Mouse (Mus musculus): ENCODE results near the gene Mgl2.

Mgl2 gene

DNA sequence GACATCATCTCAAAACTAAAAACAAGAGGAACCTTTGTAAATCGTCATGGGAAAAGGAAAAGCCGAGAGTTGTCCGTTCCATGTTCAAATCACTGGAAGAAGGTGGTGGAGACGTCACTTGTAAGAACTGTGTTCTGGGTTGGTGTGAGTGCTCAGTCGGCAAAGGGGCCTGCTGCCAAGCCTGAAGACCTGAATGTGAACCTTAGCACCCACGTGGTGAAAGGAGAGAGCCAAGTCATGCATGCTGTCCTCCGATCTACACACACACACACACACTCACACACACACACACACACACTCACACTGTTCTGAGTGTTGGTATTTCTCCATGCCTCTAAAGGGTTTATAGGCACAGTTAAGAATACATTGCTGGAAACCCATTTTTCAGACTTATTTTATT lies 41.1 kb downstream of the Mgl2 start:
- no peak for DNase-seq

DNA sequence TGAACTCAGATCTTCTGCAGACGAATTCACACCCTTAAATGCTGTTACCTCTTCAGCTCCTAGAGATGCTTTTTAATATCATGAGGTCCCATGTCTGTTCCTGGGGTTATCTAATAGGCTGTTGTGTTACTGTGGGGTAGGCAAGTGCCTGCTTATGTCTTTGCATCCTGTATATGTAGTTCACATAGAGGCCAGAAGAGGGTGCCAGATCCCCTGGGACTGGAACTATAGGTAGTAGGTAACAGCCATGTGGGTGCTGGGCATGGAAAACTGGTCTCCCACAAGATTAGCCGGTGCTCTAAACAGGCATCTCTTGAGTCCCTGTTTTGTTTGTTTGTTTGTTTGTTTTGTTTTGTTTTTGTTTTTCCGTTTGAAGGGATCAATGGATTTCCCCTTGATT lies 41.7 kb downstream of the Mgl2 start:
- DNase-seq: peak; percentile 80

DNA sequence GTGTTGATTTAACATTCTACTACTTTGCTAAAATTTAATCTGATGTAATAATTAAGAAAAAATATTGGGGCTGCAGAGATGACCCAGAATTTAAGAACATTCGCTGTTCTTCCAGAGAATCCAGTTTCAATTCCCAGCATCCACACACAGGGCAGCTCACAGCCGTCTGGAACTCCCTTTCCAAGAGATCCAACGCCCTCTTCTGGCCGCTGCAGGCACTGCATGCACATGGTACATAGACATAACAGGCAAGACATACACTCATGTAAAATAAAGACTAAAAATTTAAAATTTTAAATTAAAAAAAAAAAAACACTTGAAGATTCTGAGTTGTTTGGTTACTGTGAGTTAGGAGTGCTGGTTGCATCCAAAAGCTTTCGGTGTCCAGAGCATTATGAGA lies 42.2 kb downstream of the Mgl2 start:
- no peak for DNase-seq

DNA sequence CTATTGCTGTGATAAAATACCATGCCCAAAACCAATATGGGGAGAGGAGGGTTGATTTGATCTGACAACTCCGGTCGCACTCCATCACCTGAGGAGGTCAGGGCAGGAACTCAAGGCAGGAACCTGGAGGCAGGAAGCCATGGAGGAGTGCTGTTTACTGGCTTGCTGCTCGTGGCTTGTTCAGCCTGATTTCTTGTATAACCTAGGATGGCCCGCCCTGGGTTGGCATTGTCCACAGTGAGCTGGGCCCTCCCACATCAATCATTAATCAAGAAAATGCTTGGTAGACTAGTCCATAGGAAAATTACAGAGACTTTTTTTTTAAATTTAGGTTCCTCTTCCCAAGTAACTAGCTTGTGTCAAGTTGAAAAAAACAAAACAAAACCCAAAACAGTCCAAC lies 44.4 kb downstream of the Mgl2 start:
- no peak for DNase-seq

DNA sequence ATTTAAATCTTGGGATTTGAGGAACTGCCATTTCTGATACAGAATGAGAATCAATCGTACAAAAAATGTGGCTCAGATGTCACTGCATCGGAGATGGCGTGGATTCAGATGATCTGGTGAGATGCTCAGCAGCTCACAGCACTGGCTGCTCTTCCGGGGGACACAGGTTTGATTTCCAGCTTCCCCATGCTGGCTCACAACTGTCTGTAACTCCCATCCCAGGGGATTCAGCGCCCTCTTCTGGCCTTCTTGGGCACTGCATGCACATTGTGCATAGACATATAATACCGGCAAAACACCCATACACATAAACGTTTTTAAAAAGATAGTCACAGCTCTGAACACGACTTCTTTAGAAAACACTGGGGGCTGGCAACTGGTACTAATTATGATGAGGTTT lies 47.5 kb downstream of the Mgl2 start:
- DNase-seq: no peak

DNA sequence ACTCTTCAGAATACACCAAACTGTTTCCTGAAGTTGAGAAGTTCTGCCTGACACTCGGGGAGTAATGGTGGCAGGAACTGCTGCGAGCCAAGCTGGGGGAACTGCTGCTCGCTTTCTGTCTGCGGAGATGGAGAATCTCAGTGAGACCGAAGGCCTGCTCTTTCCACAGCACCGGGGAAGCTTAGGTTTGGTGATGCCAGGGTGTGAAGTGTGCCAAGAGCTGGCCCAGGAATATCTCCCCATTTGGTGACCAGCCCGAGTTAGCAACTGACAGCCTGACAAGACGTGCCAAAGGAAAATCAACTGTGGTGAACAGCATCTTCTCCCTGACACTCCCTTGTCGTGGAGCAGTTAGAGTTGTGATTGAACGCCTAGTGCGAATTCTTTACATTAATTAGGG lies 48.2 kb downstream of the Mgl2 start:
- no peak for DNase-seq

DNA sequence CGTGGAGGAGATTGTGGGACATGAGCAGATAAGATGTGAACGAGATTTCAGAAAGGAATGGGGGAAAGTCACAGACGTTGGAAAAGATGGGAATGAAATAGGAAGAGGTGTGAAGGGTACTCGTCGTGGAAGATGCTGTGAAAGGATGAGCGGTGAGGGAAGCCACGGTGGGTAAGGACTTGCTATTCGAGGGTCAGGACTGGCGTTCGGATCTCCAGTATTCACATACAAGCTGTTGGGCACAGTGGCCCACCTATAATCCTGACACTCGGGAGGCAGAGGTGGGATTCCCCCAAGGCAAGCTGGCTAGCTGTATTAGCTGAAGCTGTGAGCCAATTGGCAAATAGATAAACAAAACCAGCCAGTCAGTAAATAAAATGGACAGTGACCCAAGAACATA lies 48.6 kb downstream of the Mgl2 start:
- DNase-seq: no peak

DNA sequence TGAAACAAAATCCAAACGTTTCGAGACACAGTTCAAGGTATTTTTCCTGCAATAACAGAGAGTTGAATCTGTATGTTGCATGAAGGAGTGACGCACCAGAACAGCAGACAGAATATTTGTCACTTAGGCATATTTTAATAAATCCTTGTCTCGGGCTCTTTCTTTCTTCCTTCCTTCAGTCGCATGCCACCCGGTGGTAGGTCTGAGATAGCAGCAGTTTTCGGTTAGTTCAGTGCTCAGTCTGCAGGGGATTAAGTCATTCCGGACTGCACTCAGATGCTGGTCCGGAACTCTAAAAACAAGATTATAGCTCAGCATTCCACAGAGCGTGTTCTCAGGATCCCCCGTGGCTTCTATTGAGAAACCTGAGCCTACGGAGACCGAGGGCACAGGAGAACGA lies 49.3 kb downstream of the Mgl2 start:
- DNase-seq: no peak

DNA sequence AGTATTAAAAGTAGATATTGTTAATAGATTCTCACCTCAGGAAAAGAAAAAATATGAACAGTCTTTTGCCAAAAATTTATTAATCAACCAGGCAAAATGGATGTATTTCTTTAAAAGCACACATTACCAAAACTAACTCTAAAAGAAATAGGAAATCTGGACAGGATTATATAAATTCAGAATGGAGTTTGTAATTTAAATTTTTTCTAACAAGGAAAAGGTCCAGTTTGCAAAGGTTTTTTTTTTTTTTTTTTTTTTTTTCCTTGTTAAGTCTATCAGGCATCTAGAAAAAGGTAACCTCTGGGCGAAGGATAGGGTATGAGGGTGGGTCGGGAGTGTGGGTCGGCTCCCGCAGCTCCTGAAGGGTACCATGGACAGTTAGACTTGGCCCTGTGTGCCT lies 50.4 kb downstream of the Mgl2 start:
- no peak for DNase-seq

DNA sequence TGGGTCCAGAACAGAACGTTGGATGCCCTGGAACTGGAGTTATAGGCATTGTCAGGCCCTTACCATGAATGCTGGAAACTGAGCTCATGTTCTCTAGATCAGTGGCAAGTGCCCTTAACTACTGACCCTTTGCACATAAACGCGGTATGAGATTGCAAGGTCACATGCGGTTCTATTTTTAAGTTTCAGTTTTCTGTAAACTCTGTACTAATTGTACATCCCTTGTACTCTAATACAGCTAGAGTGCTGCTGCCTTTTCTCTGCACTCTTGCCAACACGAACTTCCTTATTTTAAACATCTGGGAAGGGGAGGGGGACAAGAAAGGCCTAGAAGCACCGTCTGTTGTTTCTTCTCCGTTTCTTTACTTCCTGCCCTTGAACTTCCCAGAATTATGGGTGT lies 55.0 kb downstream of the Mgl2 start:
- DNase-seq: no peak
